Mouse (Mus musculus) embryonic facial prominence, embryonic 10.5 days (tissue): ENCODE measurements around the gene Gm609. TPM values are rescaled to one million over a fixed set of nuclear protein-coding genes. Genes with fewer than 3 reads are reported as not detected.

Experiments
- DNase-seq: peaks from one replicate; pipeline ENCODE4 v3.0.0-alpha.2; 2017; ENCODE audit warnings: low spot score
- H3K27ac ChIP-seq: fragments of 300-500 bp; sonication (generic); replicated peaks from 2 replicates; pipeline ENCODE4 v1.5.1; 2016; ENCODE audit warnings: mild to moderate bottlenecking
- H3K27me3 ChIP-seq: fragments of 300-500 bp; sonication (generic); replicated peaks from 2 replicates; pipeline ENCODE4 v1.6.1; 2016; ENCODE audit warnings: low read depth, mild to moderate bottlenecking; ENCODE audit not compliant: poor library complexity, severe bottlenecking
- H3K36me3 ChIP-seq: fragments of 300-500 bp; sonication (generic); replicated peaks from 2 replicates; pipeline ENCODE4 v1.6.1; 2016; ENCODE audit warnings: mild to moderate bottlenecking, moderate library complexity
- H3K4me1 ChIP-seq: fragments of 300-500 bp; sonication (generic); 2 replicates; pipeline ENCODE4 v1.6.1; 2016
- H3K4me3 ChIP-seq: fragments of 300-500 bp; sonication (generic); 2 replicates; pipeline ENCODE4 v1.5.1; 2016; ENCODE audit warnings: mild to moderate bottlenecking, moderate library complexity
- H3K9me3 ChIP-seq: fragments of 300-500 bp; sonication (generic); 2 replicates; pipeline ENCODE4 v1.6.1; 2016; ENCODE audit warnings: mild to moderate bottlenecking
- WGBS: fragments of 180-500 bp; shearing (Covaris S2); methylation state at CpG from one replicate; pipeline ENCODE4 v1.1.7; 2016; 5-methylcytosine and 5-hydroxymethylcytosine counted together
- polyA plus RNA-seq: library from polyadenylated mRNA; unstranded; fragments of >200 nt; fragmentation: Nextera tagmentation; extraction: Ambion mirVana; gene quantifications from 2 replicates; pipeline ENCODE4 v1.2.1, GENCODE M21; 2016

Gene Gm609
- polyA plus RNA-seq, 1 experiment from 2014 or later = not detected

GRCm38 (mm10) chr16:45389833-45390232 is 102.9 kb downstream of the Gm609 start:
- Histone ChIP-seq H3K9me3 (no peaks in the 10 kb centered on the region), H3K4me1 (no peaks in the 10 kb centered on the region), H3K36me3 (no peaks in the 10 kb centered on the region), H3K4me3 (no peak overlapping the region), H3K27ac (no peak overlapping the region), H3K27me3 (no peaks in the 10 kb centered on the region)
- DNase-seq = no peak
- 85% methylated on average over 2 of the region's 2 CpGs for WGBS

- no peak for DNase-seq
- no peaks in the 10 kb centered on the region for H3K4me1 ChIP-seq
- WGBS = 94% methylated on average over 2 of the region's 2 CpGs
Observed at GRCm38 (mm10) chr16:45389041-45389440, 103.7 kb downstream of the Gm609 start.

GRCm38 (mm10) chr16:45381811-45382210 is 111.0 kb downstream of the Gm609 start:
- WGBS = 86% methylated on average over 3 of the region's 3 CpGs
- no peaks in the 10 kb centered on the region for H3K36me3 ChIP-seq
- no peak for DNase-seq

More at GRCm38 (mm10) chr16:45389041-45389440, 103.7 kb downstream of the Gm609 start:
- Histone ChIP-seq H3K9me3 (no peaks in the 10 kb centered on the region), H3K27ac (no peak overlapping the region), H3K36me3 (no peaks in the 10 kb centered on the region), H3K27me3 (no peaks in the 10 kb centered on the region), H3K4me3 (no peak overlapping the region)

GRCm38 (mm10) chr16:45378959-45379358 is 113.8 kb downstream of the Gm609 start:
- no peak for DNase-seq
- H3K4me3 ChIP-seq = no peak overlapping the region
- H3K36me3 ChIP-seq = no peaks in the 10 kb centered on the region
- no peak overlapping the region for H3K27ac ChIP-seq
- H3K9me3 ChIP-seq = no peaks in the 10 kb centered on the region
- H3K27me3 ChIP-seq = no peaks in the 10 kb centered on the region
- no peaks in the 10 kb centered on the region for H3K4me1 ChIP-seq
- 85% methylated on average over 3 of the region's 3 CpGs for WGBS

More at GRCm38 (mm10) chr16:45381811-45382210, 111.0 kb downstream of the Gm609 start:
- Histone ChIP-seq H3K4me3 (no peak overlapping the region), H3K4me1 (no peaks in the 10 kb centered on the region), H3K9me3 (no peaks in the 10 kb centered on the region), H3K27me3 (no peaks in the 10 kb centered on the region), H3K27ac (no peak overlapping the region)

GRCm38 (mm10) chr16:45378147-45378943 is 114.4 kb downstream of the Gm609 start:
- WGBS = 91% methylated on average over 5 of the region's 5 CpGs
- no peak for DNase-seq
- no peak overlapping the region for H3K4me3 ChIP-seq

GRCm38 (mm10) chr16:45377332-45377731 is 115.4 kb downstream of the Gm609 start:
- H3K27me3 ChIP-seq = no peaks in the 10 kb centered on the region
- no peak overlapping the region for H3K4me3 ChIP-seq
- H3K27ac ChIP-seq = no peak overlapping the region
- 86% methylated on average over 4 of the region's 4 CpGs for WGBS
- DNase-seq = no peak
- H3K9me3 ChIP-seq = no peaks in the 10 kb centered on the region
- no peaks in the 10 kb centered on the region for H3K4me1 ChIP-seq
- H3K36me3 ChIP-seq = no peaks in the 10 kb centered on the region

More at GRCm38 (mm10) chr16:45378147-45378943, 114.4 kb downstream of the Gm609 start:
- Histone ChIP-seq H3K9me3 (no peaks in the 10 kb centered on the region), H3K4me1 (no peaks in the 10 kb centered on the region), H3K36me3 (no peaks in the 10 kb centered on the region), H3K27ac (no peak overlapping the region), H3K27me3 (no peaks in the 10 kb centered on the region)

- Histone ChIP-seq H3K4me1 (no peaks in the 10 kb centered on the region), H3K4me3 (no peak overlapping the region), H3K27ac (no peak overlapping the region), H3K27me3 (no peaks in the 10 kb centered on the region), H3K9me3 (no peaks in the 10 kb centered on the region), H3K36me3 (no peaks in the 10 kb centered on the region)
- DNase-seq = no peak
- 45% methylated on average over 2 of the region's 2 CpGs for WGBS
Observed at GRCm38 (mm10) chr16:45376812-45377211, 116.0 kb downstream of the Gm609 start.

- no peaks in the 10 kb centered on the region for H3K9me3 ChIP-seq
- H3K36me3 ChIP-seq = no peaks in the 10 kb centered on the region
- H3K27ac ChIP-seq = no peak overlapping the region
- no peaks in the 10 kb centered on the region for H3K27me3 ChIP-seq
- WGBS = 80% methylated on average over 4 of the region's 4 CpGs
- no peak for DNase-seq
- H3K4me3 ChIP-seq = no peak overlapping the region
- no peaks in the 10 kb centered on the region for H3K4me1 ChIP-seq
Observed at GRCm38 (mm10) chr16:45376294-45376693, 116.5 kb downstream of the Gm609 start.

- no peak for DNase-seq
- Histone ChIP-seq H3K27ac (no peak overlapping the region), H3K27me3 (no peaks in the 10 kb centered on the region), H3K4me1 (no peaks in the 10 kb centered on the region), H3K9me3 (no peaks in the 10 kb centered on the region), H3K36me3 (no peaks in the 10 kb centered on the region), H3K4me3 (no peak overlapping the region)
- WGBS = 83% methylated on average over 2 of the region's 2 CpGs
Observed at GRCm38 (mm10) chr16:45375506-45376225, 117.1 kb downstream of the Gm609 start.

- Histone ChIP-seq H3K27me3 (no peaks in the 10 kb centered on the region), H3K36me3 (no peaks in the 10 kb centered on the region), H3K4me3 (no peak overlapping the region), H3K9me3 (no peaks in the 10 kb centered on the region), H3K4me1 (no peaks in the 10 kb centered on the region), H3K27ac (no peak overlapping the region)
- DNase-seq = no peak
- WGBS = 82% methylated on average over 2 of the region's 2 CpGs
Observed at GRCm38 (mm10) chr16:45374074-45374473, 118.7 kb downstream of the Gm609 start.

GRCm38 (mm10) chr16:45371076-45371475 is 121.7 kb downstream of the Gm609 start:
- H3K36me3 ChIP-seq = no peaks in the 10 kb centered on the region
- H3K4me1 ChIP-seq = no peaks in the 10 kb centered on the region
- no peak overlapping the region for H3K4me3 ChIP-seq
- H3K27me3 ChIP-seq = no peaks in the 10 kb centered on the region
- DNase-seq = no peak
- no peak overlapping the region for H3K27ac ChIP-seq
- H3K9me3 ChIP-seq = no peaks in the 10 kb centered on the region
- WGBS = 83% methylated on average over 1 of the region's 1 CpGs

GRCm38 (mm10) chr16:45369285-45369965 is 123.3 kb downstream of the Gm609 start:
- no peak for DNase-seq
- Histone ChIP-seq H3K36me3 (no peaks in the 10 kb centered on the region), H3K4me3 (no peak overlapping the region), H3K27me3 (no peaks in the 10 kb centered on the region), H3K27ac (no peak overlapping the region), H3K4me1 (no peaks in the 10 kb centered on the region), H3K9me3 (no peaks in the 10 kb centered on the region)
- 78% methylated on average over 4 of the region's 4 CpGs for WGBS
